Mouse (Mus musculus) heart, postnatal 0 days (tissue): ENCODE measurements around the gene Slc25a41. TPM values are rescaled to one million over a fixed set of nuclear protein-coding genes. Genes with fewer than 3 reads are reported as not detected.
A peak's percentile ranks its signal among the peaks of the same experiment; 100 is the strongest.

Experiments
- ATAC-seq: fragments of 200-750 bp; cut with Nextera tagmentation; 2 replicates; pipeline ENCODE4 v1.8.0; 2017; ENCODE audit warnings: low read depth, moderate number of reproducible peaks, moderate library complexity; ENCODE audit not compliant: insufficient read depth
- DNase-seq: peaks from one replicate; pipeline ENCODE4 v3.0.0-alpha.2; 2016; ENCODE audit warnings: low spot score
- H3K27ac ChIP-seq: fragments of 300-500 bp; sonication (generic); 2 replicates; pipeline ENCODE4 v1.5.1; 2014; ENCODE audit warnings: low read depth, mild to moderate bottlenecking
- H3K27me3 ChIP-seq: fragments of 300-500 bp; sonication (generic); 2 replicates; pipeline ENCODE4 v1.6.1; 2014; ENCODE audit warnings: low read length, mixed read lengths; ENCODE audit not compliant: control insufficient read depth, insufficient read depth
- H3K36me3 ChIP-seq: fragments of 300-500 bp; sonication (generic); replicated peaks from 2 replicates; pipeline ENCODE4 v1.6.1; 2014; ENCODE audit warnings: low read length, mixed read lengths; ENCODE audit not compliant: control insufficient read depth, insufficient read depth
- H3K4me1 ChIP-seq: fragments of 300-500 bp; sonication (generic); 2 replicates; pipeline ENCODE4 v1.6.1; 2014; ENCODE audit warnings: antibody characterized with exemption; ENCODE audit not compliant: control insufficient read depth, insufficient read depth
- H3K4me2 ChIP-seq: fragments of 300-500 bp; sonication (generic); 2 replicates; pipeline ENCODE4 v1.6.1; 2014; ENCODE audit warnings: low read depth, mild to moderate bottlenecking, low read length, moderate library complexity
- H3K4me3 ChIP-seq: fragments of 300-500 bp; sonication (generic); 2 replicates; pipeline ENCODE4 v1.5.1; 2014; ENCODE audit warnings: low read depth, low read length
- H3K9ac ChIP-seq: fragments of 300-500 bp; sonication (generic); replicated peaks from 2 replicates; pipeline ENCODE4 v1.6.1; 2014; ENCODE audit warnings: low read depth, low read length, mixed read lengths
- H3K9me3 ChIP-seq: fragments of 300-500 bp; sonication (generic); replicated peaks from 2 replicates; pipeline ENCODE4 v1.6.1; 2016; ENCODE audit warnings: low read length; ENCODE audit not compliant: control insufficient read depth
- CTCF ChIP-seq: IDR thresholded peaks from 2 replicates; pipeline ENCODE4 v1.5.1; 2016; ENCODE audit warnings: antibody characterized with exemption, control low read depth, low read depth
- EP300 ChIP-seq: IDR thresholded peaks from 2 replicates; pipeline ENCODE4 v1.6.1; 2016; ENCODE audit warnings: antibody characterized with exemption, low read depth
- WGBS: fragments of 180-500 bp; shearing (Covaris S2); extraction: QIAGEN DNeasy Blood & Tissue Kit; methylation state at CpG from one replicate; pipeline ENCODE4 v1.1.7; 2014; 5-methylcytosine and 5-hydroxymethylcytosine counted together
- polyA plus RNA-seq: library from polyadenylated mRNA; unstranded; fragments of >200 nt; fragmentation: Nextera tagmentation; extraction: Ambion mirVana; gene quantifications from 2 replicates; pipeline ENCODE4 v1.2.1, GENCODE M21; 2015
- total RNA-seq: library from RNA; depleted of rRNA; stranded (reverse); fragments of >200 nt; gene quantifications from 2 replicates; pipeline ENCODE4 v1.2.3, GENCODE M21; 2014; ENCODE audit warnings: low replicate concordance

The Slc25a41 gene
- total and polyA plus RNA-seq, 2 experiments from 2014 or later: not detected

- Histone ChIP-seq H3K9ac (peak overlapping the region; percentile 60), H3K27ac (peak overlapping the region; percentile 65), H3K27me3 (no peaks in the 10 kb centered on the region), H3K4me1 (peaks cover 5% of the 10 kb centered on the region), H3K4me2 (peak overlapping the region; percentile 93), H3K36me3 (peaks cover 24% of the 10 kb centered on the region), H3K9me3 (no peaks in the 10 kb centered on the region), H3K4me3 (peak overlapping the region; percentile 69)
- ATAC-seq (peak; percentile 91), DNase-seq (peak; percentile 89)
- 3% methylated on average over 25 of the region's 25 CpGs for WGBS
- no peak for TF ChIP-seq CTCF
- TF ChIP-seq EP300: no peak
Measured at GRCm38 (mm10) chr17:56989467-56990114, 51.9 kb downstream of the Slc25a41 start.

GRCm38 (mm10) chr17:56988921-56989430 is 52.5 kb downstream of the Slc25a41 start:
- H3K9ac ChIP-seq: no peak overlapping the region
- WGBS: 70% methylated on average over 7 of the region's 7 CpGs
- no peaks in the 10 kb centered on the region for H3K27me3 ChIP-seq
- TF ChIP-seq EP300: no peak
- no peak for TF ChIP-seq CTCF
- no peak for DNase-seq
- H3K4me2 ChIP-seq: peak overlapping the region; percentile 93
- H3K4me1 ChIP-seq: peaks cover 5% of the 10 kb centered on the region
- H3K4me3 ChIP-seq: peak overlapping the region; percentile 69; the same call in 1 of the 2 replicates
- no peaks in the 10 kb centered on the region for H3K9me3 ChIP-seq
- no peak overlapping the region for H3K27ac ChIP-seq
- H3K36me3 ChIP-seq: peaks cover 19% of the 10 kb centered on the region
- ATAC-seq: no peak

GRCm38 (mm10) chr17:56988441-56988840 is 53.0 kb downstream of the Slc25a41 start:
- DNase-seq (no peak), ATAC-seq (no peak)
- no peak overlapping the region for H3K4me2 ChIP-seq
- H3K4me3 ChIP-seq: no peak overlapping the region
- H3K27me3 ChIP-seq: no peaks in the 10 kb centered on the region
- TF ChIP-seq EP300 (no peak), CTCF (no peak)
- H3K9me3 ChIP-seq: no peaks in the 10 kb centered on the region
- H3K4me1 ChIP-seq: peaks cover 5% of the 10 kb centered on the region
- 78% methylated on average over 7 of the region's 7 CpGs for WGBS
- no peak overlapping the region for H3K27ac ChIP-seq
- no peak overlapping the region for H3K9ac ChIP-seq
- H3K36me3 ChIP-seq: peaks cover 13% of the 10 kb centered on the region

- Histone ChIP-seq H3K4me2 (no peak overlapping the region), H3K27me3 (no peaks in the 10 kb centered on the region), H3K9ac (no peak overlapping the region), H3K4me3 (no peak overlapping the region), H3K27ac (no peak overlapping the region), H3K4me1 (peaks cover 5% of the 10 kb centered on the region), H3K36me3 (no peaks in the 10 kb centered on the region), H3K9me3 (no peaks in the 10 kb centered on the region)
- TF ChIP-seq CTCF: no peak
- TF ChIP-seq EP300: no peak
- DNase-seq (no peak), ATAC-seq (no peak)
- WGBS: 81% methylated on average over 3 of the region's 3 CpGs
Measured at GRCm38 (mm10) chr17:56986105-56986805, 55.2 kb downstream of the Slc25a41 start.

- TF ChIP-seq EP300 (no peak), CTCF (no peak)
- H3K4me3 ChIP-seq: no peak overlapping the region
- no peaks in the 10 kb centered on the region for H3K36me3 ChIP-seq
- WGBS: 62% methylated on average over 3 of the region's 3 CpGs
- no peaks in the 10 kb centered on the region for H3K9me3 ChIP-seq
- no peak overlapping the region for H3K9ac ChIP-seq
- no peak for ATAC-seq
- H3K4me1 ChIP-seq: peaks cover 5% of the 10 kb centered on the region; the same call in 1 of the 2 replicates
- H3K27ac ChIP-seq: no peak overlapping the region
- no peaks in the 10 kb centered on the region for H3K27me3 ChIP-seq
- H3K4me2 ChIP-seq: no peak overlapping the region
- no peak for DNase-seq
Measured at GRCm38 (mm10) chr17:56985656-56986055, 55.8 kb downstream of the Slc25a41 start.
